Mouse (Mus musculus) adrenal gland, postnatal 36 days (tissue): ENCODE results near the gene Camsap2. TPM values are rescaled to one million over a fixed set of nuclear protein-coding genes. Genes with fewer than 3 reads are reported as not detected.

ENCODE experiments used
- DNase-seq, 2 experiments: peaks; one replicate each; pipeline ENCODE4 v3.0.0; 2021; ENCODE audit warnings: mixed read lengths in 1 of 2
- long read RNA-seq, 2 experiments: library from polyadenylated mRNA; stranded (forward); transcript quantifications; one replicate each; pipeline ENCODE4 v2.0.0; 2021; ENCODE audit warnings: borderline sequencing depth in 2 of 2
- total RNA-seq, 2 experiments: library from RNA; stranded (reverse); gene quantifications; 2 replicates each; pipeline ENCODE4 v1.2.3; 2021

Gene Camsap2
- 10 to 100 TPM; 39.0 to 46.4 TPM for total RNA-seq
- long read RNA-seq, experiment 1, partial matches to known transcripts: 4 of 5 reads
- long read RNA-seq, experiment 1, other reads (novel, unspliced or antisense): 1 of 5 reads
- long read RNA-seq, experiment 2, full-length matches to known transcripts: 1 of 2 reads
- long read RNA-seq, experiment 2, partial matches to known transcripts: 0 of 2 reads
- long read RNA-seq, experiment 2, other reads (novel, unspliced or antisense): 1 of 2 reads

DNA sequence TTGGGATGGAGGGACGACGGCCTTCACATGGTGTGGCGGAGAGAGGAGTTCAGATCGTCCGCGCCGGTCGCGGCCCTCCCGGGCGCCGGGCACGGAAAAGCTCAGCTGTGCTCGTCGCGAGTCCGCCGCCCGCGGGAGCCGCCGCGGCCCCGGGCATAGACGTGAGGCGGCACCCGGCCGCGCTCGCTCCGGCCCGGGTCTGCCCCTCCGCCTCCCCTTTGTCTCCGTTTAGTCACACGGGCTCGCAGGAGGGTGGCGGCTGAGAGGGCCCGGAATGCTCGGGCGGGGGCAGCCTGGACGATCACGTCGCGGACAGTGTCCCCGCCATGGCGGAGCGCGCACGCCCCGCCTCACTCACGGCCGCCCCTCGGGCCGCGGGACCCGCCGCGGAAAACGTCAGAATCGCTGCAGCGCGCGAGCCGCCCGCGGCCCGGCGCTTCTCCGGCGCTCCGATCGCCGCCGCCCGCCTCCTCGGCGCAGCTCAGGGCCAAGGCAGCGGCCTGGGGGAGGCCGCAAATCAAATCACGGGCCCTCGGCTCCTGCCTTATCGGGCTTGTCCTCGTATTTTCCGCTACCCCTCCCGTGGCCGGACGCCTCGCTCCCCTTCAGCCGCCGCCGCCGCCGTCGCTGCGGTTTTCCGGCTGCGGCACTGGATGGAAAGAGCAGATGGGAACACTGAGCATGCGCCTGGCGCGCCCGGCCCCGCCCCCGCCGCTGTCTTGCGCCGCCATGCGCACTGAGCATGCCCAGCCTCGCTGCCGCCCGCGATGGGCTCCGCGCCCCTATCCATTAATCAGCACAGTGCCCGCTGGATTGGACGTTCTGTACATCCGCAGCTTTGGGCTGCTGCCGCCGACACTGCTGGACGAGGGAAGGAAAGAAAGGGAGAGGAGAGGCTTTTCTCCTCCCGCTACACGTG lies at the start of gene Camsap2:
Camsap2 (minus strand) TSS at position 651 of the 919 bp plus-strand sequence.
- peak; percentile 97 to 99 for DNase-seq

DNA sequence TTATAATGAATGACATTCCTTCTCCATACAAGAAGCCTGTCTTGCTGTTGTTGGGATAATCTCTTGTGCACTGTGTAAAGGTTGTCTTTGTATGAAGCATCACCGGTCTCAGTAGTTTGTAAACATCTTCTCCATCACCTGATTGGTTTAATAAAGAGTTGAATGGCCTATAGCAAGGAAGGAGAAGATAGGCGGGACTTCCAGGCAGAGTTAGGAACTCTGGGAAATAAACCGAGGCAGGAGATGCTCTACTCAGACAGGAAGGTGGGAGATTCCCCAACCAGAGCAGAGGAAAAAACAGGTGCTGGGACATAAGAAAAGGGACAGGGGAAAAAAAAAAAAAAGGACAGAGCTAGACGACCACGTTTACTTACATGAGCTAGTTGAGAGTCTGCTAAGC lies 49.2 kb upstream of the Camsap2 start:
- DNase-seq: no peak

DNA sequence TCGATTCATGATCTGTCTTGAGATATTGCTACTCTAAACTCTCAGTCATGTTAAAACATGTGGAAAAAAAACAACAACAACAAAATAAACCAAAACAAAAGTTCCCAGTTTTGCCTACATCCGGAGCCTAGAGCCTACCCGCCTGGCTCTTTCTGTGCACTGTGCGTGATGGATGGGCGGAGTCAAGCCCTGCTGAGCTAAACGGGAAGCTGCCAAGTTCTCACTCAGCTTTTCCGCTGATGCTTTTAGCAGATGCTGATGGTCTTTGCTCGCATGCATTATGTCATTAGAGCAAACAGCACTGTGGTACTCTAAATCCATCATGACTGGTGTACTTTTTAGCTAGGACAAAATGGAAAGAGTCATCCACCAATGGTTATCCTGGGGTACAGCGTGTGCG lies 48.6 kb upstream of the Camsap2 start:
- peak; percentile 18 to 28 for DNase-seq

DNA sequence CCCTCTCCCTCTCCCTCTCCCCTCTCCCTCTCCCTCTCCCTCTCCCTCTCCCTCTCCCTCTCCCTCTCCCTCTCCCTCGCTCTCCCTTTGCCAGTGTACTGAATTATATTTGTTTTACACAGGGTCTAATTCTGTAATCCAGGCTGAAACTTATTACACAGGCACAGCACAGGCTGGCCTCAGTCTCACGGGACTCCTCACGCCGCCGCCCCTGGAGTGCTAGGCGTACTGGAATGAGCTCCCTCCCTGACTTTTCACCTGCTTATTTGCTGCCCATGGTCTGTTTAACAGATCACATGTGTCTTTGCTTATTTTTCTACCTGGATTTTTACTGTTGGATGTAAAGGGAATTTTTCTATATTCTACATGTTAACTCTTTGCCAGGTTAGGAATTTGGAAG lies 41.0 kb upstream of the Camsap2 start:
- DNase-seq: peak in 1 of 2 experiments; percentile 26

DNA sequence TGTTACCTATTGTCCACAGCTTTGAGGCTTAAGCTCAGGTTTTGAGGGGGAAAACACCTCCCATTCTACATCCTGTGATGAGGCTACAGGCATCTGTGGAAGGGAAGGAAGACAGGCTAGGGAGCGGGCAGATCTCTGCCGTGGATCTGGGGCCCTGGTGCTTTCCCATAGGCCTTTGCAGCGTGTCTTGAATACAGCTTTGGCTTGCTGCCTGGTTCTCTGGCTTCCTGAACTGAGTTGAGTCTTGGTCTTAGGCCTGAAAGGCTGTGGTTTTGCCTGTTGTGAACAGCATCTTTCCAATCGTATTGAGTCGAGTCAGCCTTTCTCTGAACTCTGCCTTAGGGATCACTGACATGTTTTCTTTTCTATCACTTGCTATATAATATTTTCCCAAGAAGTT lies 35.7 kb upstream of the Camsap2 start:
- DNase-seq: peak; percentile 10 to 37

DNA sequence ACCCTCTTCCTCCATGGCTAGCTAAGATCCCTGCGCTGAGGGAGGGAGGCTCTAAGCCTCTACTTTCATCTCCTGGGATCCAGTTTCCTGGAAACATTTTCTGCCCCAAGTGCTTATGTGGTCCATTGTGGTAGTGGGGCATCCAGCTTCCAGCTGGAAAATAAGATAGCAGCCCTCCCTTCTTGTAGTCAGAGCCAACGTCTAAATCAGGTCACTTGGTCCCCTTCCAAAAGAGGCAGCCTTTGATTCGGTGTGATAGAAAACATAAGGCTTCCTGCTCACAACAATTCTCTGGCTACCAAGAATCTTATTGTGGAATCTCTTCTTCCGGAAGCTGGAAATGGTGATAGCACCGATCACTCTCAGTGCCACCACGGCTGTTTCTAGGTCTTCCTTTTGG lies 35.3 kb upstream of the Camsap2 start:
- DNase-seq: peak; percentile 14 to 43

DNA sequence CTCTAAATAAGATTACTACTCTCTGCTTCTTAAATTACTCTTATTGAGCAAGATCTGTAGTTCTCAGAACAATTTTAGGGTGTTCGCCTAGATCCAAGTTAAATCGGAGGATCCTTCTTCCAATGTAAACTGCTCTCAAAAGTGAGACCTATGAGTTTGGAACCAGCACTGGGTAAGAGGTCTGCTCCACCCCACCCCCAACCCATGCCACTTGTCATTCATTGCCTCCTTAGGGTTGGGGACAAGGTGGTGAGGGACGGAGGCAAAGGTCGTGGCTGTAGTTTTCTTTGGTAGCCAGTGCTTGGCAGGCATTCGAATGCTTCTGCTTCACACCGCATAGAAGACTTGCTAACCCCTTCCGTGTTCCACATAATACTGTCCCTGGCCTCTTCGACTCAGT lies 34.7 kb upstream of the Camsap2 start:
- peak in 1 of 2 experiments; percentile 40 for DNase-seq

DNA sequence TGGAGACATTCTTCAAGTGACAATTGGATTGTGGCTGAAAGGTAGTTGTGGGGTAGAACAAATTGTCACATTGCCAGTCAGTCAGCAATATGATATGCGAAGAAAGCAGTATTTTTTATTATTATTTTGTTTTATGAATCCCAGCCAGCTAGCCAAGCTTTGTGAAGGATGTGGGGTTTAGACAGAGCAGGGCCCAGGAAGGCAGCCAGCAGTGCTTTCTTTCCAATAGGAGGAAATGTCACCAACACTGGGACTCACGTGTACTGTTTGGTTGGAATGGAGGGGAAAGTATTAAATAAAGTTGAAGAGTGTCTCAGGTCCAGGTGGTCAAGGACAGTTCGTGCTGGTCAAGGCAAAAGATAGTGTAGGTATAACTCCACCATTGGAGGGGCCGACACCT lies 34.3 kb upstream of the Camsap2 start:
- DNase-seq: no peak

DNA sequence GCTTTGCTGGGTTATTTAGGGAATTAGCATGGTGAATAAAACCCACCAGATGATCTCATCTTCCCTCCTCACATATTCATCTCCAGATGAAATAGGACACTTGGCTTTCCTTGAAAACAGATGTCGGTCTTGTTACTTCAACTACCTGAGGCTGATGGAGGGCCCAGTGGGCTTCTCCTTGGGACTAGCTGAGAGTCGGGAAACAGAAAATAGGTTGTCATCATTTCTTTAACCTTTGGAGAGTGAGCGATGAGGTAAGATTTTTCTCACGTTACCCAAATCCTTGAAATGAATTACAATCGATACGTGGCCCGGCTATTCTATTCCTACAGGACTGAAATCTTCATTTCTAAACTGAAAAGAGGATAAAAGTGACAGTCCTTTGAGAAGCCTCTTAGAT lies 33.4 kb upstream of the Camsap2 start:
- no peak for DNase-seq

DNA sequence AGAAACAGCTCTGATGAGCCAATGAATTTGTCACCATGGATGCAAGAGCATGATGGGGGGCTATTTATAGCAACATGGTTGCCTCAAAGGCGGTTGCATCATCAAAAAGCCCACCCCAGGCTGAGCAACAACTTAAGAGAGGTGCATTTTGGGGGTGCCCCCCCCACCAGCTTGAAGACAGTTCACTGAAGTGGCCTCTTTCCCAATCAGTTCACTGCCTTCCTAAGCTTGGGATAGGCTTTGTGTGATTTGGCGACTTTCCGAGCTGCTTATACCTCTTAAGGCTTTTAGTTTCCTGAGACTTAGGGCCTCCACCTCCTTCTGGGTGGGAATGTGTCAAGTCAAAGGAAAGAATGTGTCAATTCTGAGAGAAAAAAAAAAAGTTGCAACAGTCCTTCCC lies 20.1 kb upstream of the Camsap2 start:
- no peak for DNase-seq

DNA sequence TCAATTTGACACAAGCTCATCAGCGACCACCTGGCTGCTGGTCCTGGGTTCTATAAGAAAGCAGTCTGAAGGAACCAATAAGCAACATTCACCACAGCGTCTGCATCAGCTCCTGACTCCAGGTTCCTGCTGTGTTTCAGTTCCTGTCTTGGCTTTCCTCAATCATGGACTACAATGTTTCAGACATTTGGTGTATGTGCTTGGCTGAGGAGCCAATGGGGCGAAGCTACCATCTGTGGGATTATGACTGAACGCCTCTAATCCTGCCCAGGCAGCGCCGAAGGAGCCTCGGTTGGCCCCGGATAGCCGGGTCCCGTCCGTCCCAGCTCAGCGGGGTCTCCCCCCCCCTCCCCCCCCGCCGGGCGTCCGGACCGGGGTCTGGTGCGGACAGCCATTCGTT lies 18.8 kb upstream of the Camsap2 start:
- DNase-seq: peak; percentile 82 to 84

DNA sequence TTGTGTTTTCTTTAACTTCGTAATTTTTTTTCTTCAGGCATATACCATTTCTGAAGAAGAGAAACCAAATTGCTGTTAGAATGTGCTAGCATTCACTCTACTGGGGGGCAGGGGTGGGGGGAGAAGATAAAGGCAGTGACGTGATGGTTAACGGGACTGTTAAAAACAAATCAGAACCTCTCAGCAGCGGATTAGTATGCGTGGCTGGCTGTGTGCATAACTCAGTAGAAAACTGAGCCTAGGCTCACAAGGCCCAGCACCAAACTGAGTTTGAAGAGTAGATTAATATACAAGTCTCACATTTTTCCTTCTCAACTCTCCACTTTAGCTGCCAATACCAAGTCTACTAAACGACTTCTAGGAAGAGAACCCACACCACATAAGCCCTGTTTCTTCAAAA lies 17.1 kb upstream of the Camsap2 start:
- DNase-seq: no peak

DNA sequence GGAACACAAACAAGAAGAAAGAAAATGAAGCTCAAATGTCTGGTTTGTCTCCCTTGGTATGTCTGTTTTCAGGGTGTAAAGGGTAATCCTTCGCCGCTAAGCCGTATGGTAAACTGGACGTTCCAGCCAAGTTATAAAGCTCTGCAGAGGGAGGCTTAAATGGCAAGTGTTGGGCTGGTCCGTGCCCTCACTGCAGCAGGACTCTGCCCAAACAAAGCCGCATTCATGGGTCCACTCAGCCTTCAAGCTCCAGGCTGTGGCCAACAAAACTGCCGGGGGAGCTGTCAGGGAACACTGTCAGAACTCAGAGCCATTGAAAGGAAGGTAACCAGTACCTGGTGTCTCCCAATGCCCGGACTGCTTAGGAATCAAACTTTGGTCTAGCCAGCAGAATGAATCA lies 16.7 kb upstream of the Camsap2 start:
- DNase-seq: no peak

DNA sequence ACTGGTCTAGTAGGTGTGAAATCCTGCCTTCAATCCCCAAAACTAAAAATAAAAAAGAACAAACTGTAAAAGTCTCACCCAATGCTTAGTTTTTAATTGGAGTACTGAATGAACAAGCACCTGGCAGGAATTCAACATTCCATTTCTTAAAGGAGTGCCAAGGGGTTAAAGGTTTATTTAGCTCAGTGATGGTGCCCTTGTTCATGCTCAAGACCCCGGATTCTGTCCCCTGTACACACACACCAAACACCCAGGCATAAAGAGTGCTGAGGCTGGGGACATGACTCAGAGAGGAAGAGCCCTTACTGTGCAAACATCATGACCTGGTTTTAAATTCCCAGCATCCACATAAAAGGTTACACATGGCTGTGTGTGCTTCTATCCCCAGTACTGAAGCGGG lies 15.5 kb upstream of the Camsap2 start:
- DNase-seq: no peak

DNA sequence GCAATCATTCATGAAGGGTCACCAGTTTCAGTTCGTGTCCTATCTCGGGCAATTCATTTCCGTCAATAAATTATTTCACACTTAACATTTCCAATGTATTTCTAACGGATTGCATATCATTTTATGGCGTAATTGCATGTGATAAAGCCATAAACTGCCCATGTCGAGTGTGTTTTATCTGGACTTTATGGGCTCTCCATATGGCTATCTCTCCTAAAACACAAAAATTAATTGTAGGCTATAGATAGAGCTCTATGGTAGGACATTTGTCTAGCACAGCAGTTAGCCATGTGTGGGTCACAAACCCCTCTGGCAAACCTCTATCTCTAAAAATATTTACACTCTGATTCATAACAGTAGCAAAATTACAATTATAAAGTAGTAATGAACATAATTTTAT lies 15.0 kb upstream of the Camsap2 start:
- DNase-seq: no peak

DNA sequence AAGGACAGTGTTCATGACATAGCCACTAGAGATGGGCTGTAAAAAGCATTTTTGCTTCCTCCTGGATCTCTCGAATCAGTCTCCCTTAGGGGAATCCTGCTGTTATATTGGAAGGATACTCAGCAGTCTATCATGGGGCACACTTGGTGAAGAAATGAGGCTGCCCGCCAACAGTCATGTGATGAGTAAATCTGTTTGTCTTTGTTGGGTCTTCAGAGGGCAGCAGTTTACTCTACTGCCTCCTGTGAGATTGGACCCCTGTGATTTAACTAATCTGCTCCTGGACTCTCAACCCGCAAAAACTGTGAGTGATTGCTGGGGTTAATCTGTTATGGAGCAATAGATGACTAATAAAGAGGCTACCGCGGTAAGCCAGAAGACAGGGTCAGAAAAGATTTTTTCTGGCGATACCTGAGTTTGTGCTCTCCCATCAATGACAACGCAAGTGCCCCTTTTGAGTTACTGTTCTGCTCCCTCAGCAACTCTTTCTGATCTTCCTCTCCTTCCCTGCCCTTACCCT lies 13.0 kb upstream of the Camsap2 start:
- no peak for DNase-seq

DNA sequence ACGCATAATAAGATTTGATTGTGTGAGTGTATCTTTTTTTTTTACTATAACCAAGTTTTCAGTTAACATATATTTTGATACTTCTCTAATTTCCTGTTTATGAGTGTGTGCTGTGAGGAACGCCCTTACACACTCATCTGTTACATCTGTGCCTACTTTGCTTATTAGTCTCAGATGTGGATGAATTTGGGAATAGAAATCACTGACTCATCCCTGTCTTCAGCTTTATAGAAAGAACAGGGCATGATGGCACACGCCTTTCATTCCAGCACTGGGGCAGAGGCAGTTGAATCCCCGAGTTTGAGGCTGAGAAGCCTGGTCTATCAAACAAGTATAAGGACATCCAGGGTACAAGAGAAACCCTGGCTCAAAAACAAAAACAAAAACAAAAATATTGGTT lies 9.7 kb upstream of the Camsap2 start:
- DNase-seq: no peak

DNA sequence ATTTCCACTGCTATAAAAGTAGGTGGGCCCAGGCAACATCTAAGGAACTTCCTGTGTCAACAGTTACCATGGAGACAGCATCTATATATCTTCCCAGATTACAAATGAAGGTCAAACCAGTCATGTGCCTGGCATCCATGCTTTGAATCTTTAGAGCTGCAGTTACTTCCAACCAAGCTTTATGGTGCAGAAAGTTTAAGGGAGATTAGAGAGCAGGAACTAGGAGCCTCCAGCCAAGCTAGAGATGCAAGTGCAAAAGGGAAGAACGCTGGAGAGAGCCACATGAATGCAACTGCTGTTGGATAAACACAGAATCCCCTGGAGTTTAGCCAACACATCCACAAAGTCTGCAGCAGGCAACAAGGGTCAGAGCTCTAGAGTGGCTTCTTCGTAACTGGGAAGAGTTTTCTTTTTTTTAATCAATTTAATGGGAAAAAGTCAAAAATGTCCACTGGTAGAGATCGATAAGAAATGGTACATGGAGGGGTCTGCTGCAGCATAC lies 4.8 kb upstream of the Camsap2 start:
- DNase-seq: no peak

DNA sequence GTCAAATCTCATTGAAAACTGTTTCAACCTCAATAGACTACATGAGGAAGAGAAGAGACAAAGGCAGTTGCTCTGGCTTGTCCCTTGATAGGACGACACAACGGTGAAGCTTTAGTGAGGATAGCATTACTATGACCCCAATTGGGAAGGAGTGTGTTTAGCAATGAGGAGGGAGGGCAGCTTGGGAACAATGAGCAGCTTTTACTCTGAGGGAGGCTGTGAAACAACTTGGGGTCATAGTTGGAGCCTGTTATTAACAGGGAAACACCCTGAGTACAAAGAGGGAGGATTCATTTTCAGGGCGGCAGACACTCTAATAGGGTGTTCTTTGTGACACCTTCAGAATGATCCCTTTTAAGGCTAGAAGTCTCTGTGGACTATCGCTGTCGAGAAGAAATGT lies 2.2 kb upstream of the Camsap2 start:
- DNase-seq: no peak

DNA sequence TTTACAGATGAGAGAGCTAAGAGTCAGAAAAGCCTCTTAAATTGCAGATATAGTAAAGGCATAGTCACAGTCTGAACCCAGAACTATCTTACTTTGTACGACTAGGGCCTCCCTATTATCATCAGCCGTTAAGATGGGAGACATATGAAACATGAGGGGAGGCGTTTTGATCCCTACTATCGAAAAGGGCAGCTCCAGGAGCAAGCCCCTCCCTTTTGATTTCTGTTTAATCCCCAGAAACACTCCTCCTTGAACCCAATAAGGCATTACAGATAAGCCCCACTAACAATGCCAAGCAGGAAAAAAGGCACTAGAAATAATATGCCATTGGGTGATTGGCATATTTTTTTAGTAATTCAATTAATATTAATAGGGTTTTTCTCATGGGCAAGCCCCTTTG lies 1.2 kb upstream of the Camsap2 start:
- DNase-seq: no peak

DNA sequence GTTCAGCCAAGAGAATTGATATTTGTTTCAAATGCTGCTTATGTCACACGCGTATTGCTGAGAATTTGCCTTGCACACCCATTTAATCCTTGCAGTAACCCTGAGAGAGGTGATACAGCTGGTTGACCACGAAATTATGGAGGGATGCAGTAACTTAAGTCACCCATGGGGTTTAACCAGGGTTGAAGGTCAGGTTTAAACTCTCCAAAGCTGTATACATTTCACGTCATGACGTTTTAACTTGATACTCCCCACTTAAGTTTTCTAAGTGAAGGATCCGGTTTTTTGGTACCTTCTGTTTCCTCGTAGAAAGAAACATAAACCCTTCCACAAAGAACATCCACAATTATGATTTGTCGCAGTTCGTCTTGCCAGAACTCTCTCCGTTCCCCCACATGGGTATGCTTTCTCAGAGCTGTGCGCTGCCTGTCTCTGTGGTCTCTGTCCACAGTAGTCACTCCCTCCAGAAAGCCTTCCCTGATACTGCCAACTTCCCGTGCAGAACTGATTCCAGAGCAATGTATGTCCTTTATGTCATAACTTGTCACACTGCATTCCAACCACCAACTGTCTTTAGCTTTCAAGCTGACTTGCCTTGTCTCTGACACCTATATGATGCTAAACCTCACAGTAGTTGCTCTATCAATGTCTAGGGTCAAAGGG lies 600 bp upstream of the Camsap2 start:
- no peak for DNase-seq

DNA sequence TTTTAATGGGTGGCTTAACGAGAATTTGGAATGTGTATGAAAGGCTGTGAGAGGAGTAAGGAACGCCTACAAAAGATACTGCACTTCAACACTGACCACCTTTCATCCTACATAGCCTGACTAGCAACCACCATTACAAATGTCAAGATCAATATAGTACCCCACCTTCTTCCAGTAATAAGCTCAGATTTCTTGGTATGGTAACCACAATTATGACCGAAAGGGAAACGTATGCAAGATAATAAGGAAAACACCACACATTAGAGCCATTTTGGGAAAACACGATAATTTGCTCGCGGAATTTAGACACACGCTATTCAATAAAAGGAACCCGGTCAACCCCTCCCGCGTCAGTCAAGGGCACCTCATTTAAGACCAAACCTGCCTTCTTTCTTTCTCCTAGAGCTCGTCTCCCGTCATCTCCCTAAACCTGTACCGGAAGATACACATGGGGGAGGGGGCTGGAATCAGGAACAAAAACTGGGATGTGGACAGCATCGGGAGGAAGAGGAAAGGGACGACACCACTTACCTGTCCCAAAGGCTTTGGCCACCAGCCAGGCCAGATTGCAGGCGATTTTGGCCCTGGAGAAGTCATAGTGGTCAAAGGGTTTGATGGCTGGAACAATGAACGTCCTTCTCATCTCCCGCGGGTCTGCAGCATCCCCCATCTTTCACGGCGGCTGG lies 993 bp downstream of the Camsap2 start:
- peak in 1 of 2 experiments; percentile 33 for DNase-seq
